ENCODE assay signal across 9 mouse cellular contexts in genomic region chr4:119241664-119242063, GRCm38 (mm10). TPM values are rescaled to one million over a fixed set of nuclear protein-coding genes. Genes with fewer than 3 reads are reported as not detected.
DNase-seq lines count a peak whose midpoint lies in the region; ATAC-seq and TF ChIP-seq lines count a peak whose summit lies in the region.
"Had no signal": no experiment of that assay in that cellular context is flagged by ENCODE, and none has a peak within 500 bp of the region (broad histone marks: within the 10 kb centered on the region; RNA-seq: fewer than 3 reads in every experiment).

No protein-coding gene starts in this region.

- no peak overlapping the region for H3K9ac ChIP-seq in lung, embryonic 14.5 days

- no peaks in the 10 kb centered on the region for H3K27me3 ChIP-seq in lung, embryonic 14.5 days (ENCODE audit: insufficient read depth, low read length)

- no peak overlapping the region for H3K27ac ChIP-seq in lung, embryonic 14.5 days (ENCODE audit: low read depth)

- intact Hi-C loops in heart, postnatal 36 days (cut with DNase I) = loop anchor here (10.0 kb wide), 1 partner anchor 493 kb away; the partner anchor contains the start of gene Hivep3

- no peaks in the 10 kb centered on the region for H3K4me1 ChIP-seq in lung, embryonic 14.5 days (ENCODE audit: insufficient read depth)

- WGBS in lung, embryonic 14.5 days = 87% methylated on average over 14 of the region's 14 CpGs

- ATAC-seq in lung, embryonic 14.5 days (ENCODE audit: insufficient read depth) = no peak

- H3K4me3 ChIP-seq in lung, embryonic 14.5 days (ENCODE audit: low read depth, low read length) = no peak overlapping the region

- peak; percentile 26 for DNase-seq in adrenal gland, postnatal 25 days
- no peak for DNase-seq in adrenal gland, adult 2 months
- no peak for DNase-seq in lung, embryonic 14.5 days
- no peak for DNase-seq in lung, postnatal 25 days (ENCODE audit: low spot score)
- peak; percentile 34 to 56 for DNase-seq in layer of hippocampus, postnatal 25 days (ENCODE audit: extremely low spot score in 1 of 2, low spot score in 1 of 2)
- peak; percentile 33 to 70 for DNase-seq in spleen, postnatal 4 days (ENCODE audit: low spot score in 2 of 2)
- no peak for DNase-seq in urinary bladder, postnatal 36 days (ENCODE audit: low spot score in 2 of 2)
- no peak for DNase-seq in heart, postnatal 36 days

- TF ChIP-seq CTCF in lung, embryonic 14.5 days (IDR thresholded peaks at IDR 0.05; ENCODE audit: low read depth) = peak; percentile 50

- no peaks in the 10 kb centered on the region for H3K9me3 ChIP-seq in lung, embryonic 14.5 days (ENCODE audit: low read depth, low read length)

- H3K4me2 ChIP-seq in lung, embryonic 14.5 days = no peak overlapping the region

- peaks cover 62% of the 10 kb centered on the region for H3K36me3 ChIP-seq in lung, embryonic 14.5 days (ENCODE audit: insufficient read depth)

RNA-seq across cellular contexts. Expression of gene P3h1, which starts 8.9 kb away (rescaled TPM):
- 29.2 and 30.6 TPM in 2 replicates for total RNA-seq in adrenal gland, postnatal 25 days (2021)
- total RNA-seq in adrenal gland, adult 2 months (2021) = 10 to 100 TPM; 23.2 to 27.5 TPM
- 53.2 and 76.6 TPM in 2 replicates for polyA plus RNA-seq in adrenal gland, adult 2 months (2012; rRNA removed)
- polyA plus RNA-seq in lung, embryonic 14.5 days (2014; fragmentation: Nextera tagmentation; extraction: Ambion mirVana) = 40.4 and 44.8 TPM in 2 replicates
- 1 to 10 TPM; 7.5 to 7.7 TPM for total RNA-seq in layer of hippocampus, postnatal 25 days (2021)
- total RNA-seq in heart, postnatal 36 days (2021) = 10 to 100 TPM; 13.3 to 15.1 TPM

RNA-seq across cellular contexts. Expression of gene AU022252, which starts 9.2 kb away (rescaled TPM):
- 27.9 and 28.1 TPM in 2 replicates for total RNA-seq in adrenal gland, postnatal 25 days (2021)
- total RNA-seq in adrenal gland, adult 2 months (2021) = 10 to 100 TPM; 22.4 to 26.4 TPM
- 4.6 and 6.0 TPM in 2 replicates for polyA plus RNA-seq in adrenal gland, adult 2 months (2012; rRNA removed)
- 29.0 and 32.3 TPM in 2 replicates for polyA plus RNA-seq in lung, embryonic 14.5 days (2014; fragmentation: Nextera tagmentation; extraction: Ambion mirVana)
- total RNA-seq in layer of hippocampus, postnatal 25 days (2021) = 10 to 100 TPM; 32.4 to 36.7 TPM
- 10 to 100 TPM; 22.2 to 24.5 TPM for total RNA-seq in heart, postnatal 36 days (2021)

RNA-seq across cellular contexts. Expression of gene Cldn19, which starts 13.6 kb away (rescaled TPM):
- 0.21 TPM in 1 of 2 replicates, not detected in the other for total RNA-seq in adrenal gland, postnatal 25 days (2021)
- total RNA-seq in adrenal gland, adult 2 months (2021) = under 1 TPM in 1 of 2 experiments, not detected in 1; 0.24 TPM
- polyA plus RNA-seq in adrenal gland, adult 2 months (2012; rRNA removed) = 0.06 and 0.35 TPM in 2 replicates
- polyA plus RNA-seq in lung, embryonic 14.5 days (2014; fragmentation: Nextera tagmentation; extraction: Ambion mirVana) = not detected in 2 replicates
- total RNA-seq in layer of hippocampus, postnatal 25 days (2021) = under 1 TPM; 0.32 to 0.33 TPM
- total RNA-seq in heart, postnatal 36 days (2021) = not detected
- polyA plus RNA-seq: embryonic facial prominence, embryonic 11.5 days had no signal

RNA-seq across cellular contexts. Expression of gene Tmem269, which starts 23.6 kb away (rescaled TPM):
- total RNA-seq in adrenal gland, postnatal 25 days (2021) = not detected in 2 replicates
- total RNA-seq in adrenal gland, adult 2 months (2021) = not detected
- polyA plus RNA-seq in adrenal gland, adult 2 months (2012; rRNA removed) = 0.18 and 0.31 TPM in 2 replicates
- polyA plus RNA-seq in lung, embryonic 14.5 days (2014; fragmentation: Nextera tagmentation; extraction: Ambion mirVana) = not detected in 2 replicates
- total RNA-seq in layer of hippocampus, postnatal 25 days (2021) = under 1 TPM in 1 of 2 experiments, not detected in 1; 0.34 TPM
- not detected for total RNA-seq in heart, postnatal 36 days (2021)
- polyA plus RNA-seq: embryonic facial prominence, embryonic 11.5 days had no signal

RNA-seq across cellular contexts. Expression of gene Svbp, which starts 46.6 kb away (rescaled TPM):
- total RNA-seq in adrenal gland, postnatal 25 days (2021) = 17.7 and 20.2 TPM in 2 replicates
- total RNA-seq in adrenal gland, adult 2 months (2021) = 10 to 100 TPM; 16.8 to 19.8 TPM
- polyA plus RNA-seq in adrenal gland, adult 2 months (2012; rRNA removed) = 21.5 and 27.7 TPM in 2 replicates
- 134 TPM in 2 replicates for polyA plus RNA-seq in lung, embryonic 14.5 days (2014; fragmentation: Nextera tagmentation; extraction: Ambion mirVana)
- 10 to 100 TPM; 17.3 to 20.1 TPM for total RNA-seq in layer of hippocampus, postnatal 25 days (2021)
- 10 to 100 TPM; 19.0 to 19.6 TPM for total RNA-seq in heart, postnatal 36 days (2021)

Comparison
In these comparisons a context has a peak if more than half of its experiments do, and no peak if none do; other contexts are left out.
1. DNase-seq: peak in adrenal gland, postnatal 25 days (single experiment), layer of hippocampus, postnatal 25 days (2 of 2) and spleen, postnatal 4 days (2 of 2); none in adrenal gland, adult 2 months (single experiment), lung, embryonic 14.5 days (single experiment), lung, postnatal 25 days (single experiment), urinary bladder, postnatal 36 days (0 of 2) and heart, postnatal 36 days (0 of 2).